Mouse (Mus musculus) spleen, adult 2 months (tissue): ENCODE measurements around the gene Gm20388. TPM values are rescaled to one million over a fixed set of nuclear protein-coding genes. Genes with fewer than 3 reads are reported as not detected.

ENCODE experiments used
- DNase-seq, 2 experiments: peaks; one replicate each; pipeline versions ENCODE4 v3.0.0 to v3.0.0-alpha.2; 2012 to 2021; ENCODE audit warnings: low spot score in 2 of 2, low read depth in 1 of 2
- H3K27ac ChIP-seq: fragments of 200-500 bp; 2 replicates; pipeline ENCODE4 v1.5.1; 2012; ENCODE audit warnings: low read length, inconsistent platforms; ENCODE audit not compliant: insufficient read depth
- H3K27me3 ChIP-seq: fragments of 200-500 bp; 2 replicates; pipeline ENCODE4 v1.6.1; 2012; ENCODE audit warnings: mild to moderate bottlenecking, moderate library complexity, low read length, inconsistent platforms; ENCODE audit not compliant: control insufficient read depth, insufficient read depth
- H3K36me3 ChIP-seq: fragments of 200-500 bp; 2 replicates; pipeline ENCODE4 v1.6.1; 2012; ENCODE audit warnings: mild to moderate bottlenecking, low read length, inconsistent platforms; ENCODE audit not compliant: control insufficient read depth, insufficient read depth
- H3K4me1 ChIP-seq: fragments of 200-500 bp; 2 replicates; pipeline ENCODE4 v1.6.1; 2011; ENCODE audit warnings: inconsistent platforms; ENCODE audit not compliant: control insufficient read depth, insufficient read depth, insufficient read length
- H3K4me3 ChIP-seq: fragments of 200-500 bp; 2 replicates; pipeline ENCODE4 v1.5.1; 2011; ENCODE audit warnings: mild to moderate bottlenecking, inconsistent platforms; ENCODE audit not compliant: insufficient read depth, insufficient read length; ENCODE audit errors: extremely low read depth
- CTCF ChIP-seq: fragments of 200-500 bp; IDR thresholded peaks from 2 replicates; pipeline ENCODE4 v1.5.1; 2011; ENCODE audit warnings: mild to moderate bottlenecking, inconsistent platforms; ENCODE audit not compliant: insufficient read depth, insufficient read length, insufficient replicate concordance; ENCODE audit errors: extremely low read depth
- POLR2A ChIP-seq: fragments of 200-500 bp; IDR thresholded peaks from 2 replicates; pipeline ENCODE4 v1.6.1; 2011; ENCODE audit warnings: low read depth, low read length, inconsistent platforms
- WGBS: fragments of 180-500 bp; shearing (Covaris S2); methylation state at CpG from one replicate; pipeline ENCODE4 v1.1.7; 2018; 5-methylcytosine and 5-hydroxymethylcytosine counted together
- polyA plus RNA-seq: library from polyadenylated mRNA; depleted of rRNA; stranded (reverse); fragments of >200 nt; gene quantifications from 2 replicates; pipeline ENCODE4 v1.2.3, GENCODE M21; 2012

Gm20388 gene
- polyA plus RNA-seq, 1 experiment: 26.1 TPM

- Histone ChIP-seq H3K4me3 (no peak overlapping the region), H3K27me3 (no peaks in the 10 kb centered on the region), H3K27ac (no peak overlapping the region), H3K4me1 (no peaks in the 10 kb centered on the region), H3K36me3 (peaks cover 16% of the 10 kb centered on the region)
- DNase-seq: no peak
- 90% methylated on average over 12 of the region's 12 CpGs for WGBS
- TF ChIP-seq POLR2A (no peak), CTCF (no peak)
These were observed 1649.2 kb downstream of the Gm20388 start for GRCm38 (mm10) chr8:121559801-121560200.

- 84% methylated on average over 7 of the region's 7 CpGs for WGBS
- TF ChIP-seq POLR2A (no peak), CTCF (no peak)
These were observed 1649.9 kb downstream of the Gm20388 start for GRCm38 (mm10) chr8:121560432-121561100.

GRCm38 (mm10) chr8:121561636-121562345, 1651.2 kb downstream of the Gm20388 start:
- 91% methylated on average over 16 of the region's 16 CpGs for WGBS
- DNase-seq: no peak

More at GRCm38 (mm10) chr8:121560432-121561100, 1649.9 kb downstream of the Gm20388 start:
- no peaks in the 10 kb centered on the region for H3K27me3 ChIP-seq
- no peak for DNase-seq
- no peak overlapping the region for H3K4me3 ChIP-seq
- H3K36me3 ChIP-seq: peaks cover 11% of the 10 kb centered on the region
- H3K4me1 ChIP-seq: no peaks in the 10 kb centered on the region
- no peak overlapping the region for H3K27ac ChIP-seq

GRCm38 (mm10) chr8:121562941-121563351, 1652.3 kb downstream of the Gm20388 start:
- DNase-seq: no peak
- H3K27ac ChIP-seq: no peak overlapping the region
- WGBS: 85% methylated on average over 9 of the region's 9 CpGs
- H3K4me1 ChIP-seq: no peaks in the 10 kb centered on the region
- no peak overlapping the region for H3K4me3 ChIP-seq
- TF ChIP-seq CTCF (no peak), POLR2A (no peak)
- no peaks in the 10 kb centered on the region for H3K27me3 ChIP-seq
- H3K36me3 ChIP-seq: peaks cover 9% of the 10 kb centered on the region

More at GRCm38 (mm10) chr8:121561636-121562345, 1651.2 kb downstream of the Gm20388 start:
- no peaks in the 10 kb centered on the region for H3K27me3 ChIP-seq
- no peak for TF ChIP-seq CTCF
- TF ChIP-seq POLR2A: no peak
- no peak overlapping the region for H3K4me3 ChIP-seq
- no peak overlapping the region for H3K27ac ChIP-seq
- H3K4me1 ChIP-seq: no peaks in the 10 kb centered on the region
- peaks cover 9% of the 10 kb centered on the region for H3K36me3 ChIP-seq

GRCm38 (mm10) chr8:121563701-121564100, 1653.1 kb downstream of the Gm20388 start:
- no peaks in the 10 kb centered on the region for H3K4me1 ChIP-seq
- no peak overlapping the region for H3K4me3 ChIP-seq
- no peak overlapping the region for H3K27ac ChIP-seq
- 90% methylated on average over 6 of the region's 6 CpGs for WGBS
- TF ChIP-seq CTCF (no peak), POLR2A (no peak)
- H3K27me3 ChIP-seq: no peaks in the 10 kb centered on the region
- H3K36me3 ChIP-seq: peaks cover 7% of the 10 kb centered on the region
- DNase-seq: no peak

- H3K27ac ChIP-seq: no peak overlapping the region
- no peaks in the 10 kb centered on the region for H3K4me1 ChIP-seq
- WGBS: 74% methylated on average over 6 of the region's 6 CpGs
- TF ChIP-seq POLR2A (no peak), CTCF (no peak)
- H3K27me3 ChIP-seq: no peaks in the 10 kb centered on the region
- peaks cover 2% of the 10 kb centered on the region; the same call in 1 of the 2 replicates for H3K36me3 ChIP-seq
- H3K4me3 ChIP-seq: no peak overlapping the region
- no peak for DNase-seq
These were observed 1657.7 kb downstream of the Gm20388 start for GRCm38 (mm10) chr8:121568321-121568720.

GRCm38 (mm10) chr8:121570335-121570734, 1659.7 kb downstream of the Gm20388 start:
- Histone ChIP-seq H3K36me3 (no peaks in the 10 kb centered on the region), H3K4me1 (no peaks in the 10 kb centered on the region), H3K27ac (no peak overlapping the region), H3K27me3 (no peaks in the 10 kb centered on the region), H3K4me3 (no peak overlapping the region)
- WGBS: 65% methylated on average over 21 of the region's 21 CpGs
- DNase-seq: no peak
- TF ChIP-seq CTCF (no peak), POLR2A (no peak)
